Mouse (Mus musculus): ENCODE results near the gene Itga8. TPM values are rescaled to one million over a fixed set of nuclear protein-coding genes. Genes with fewer than 3 reads are reported as not detected.

Itga8 gene
- total RNA-seq, 1 experiment from 2014 or later = 4.3 TPM

- ATAC-seq (ENCODE audit: extremely low read depth, insufficient number of reproducible peaks, low FRiP score, poor library complexity, severe bottlenecking) = no peak
Observed at GRCm38 (mm10) chr2:12212662-12213463, 88.9 kb downstream of the Itga8 start.

DNA sequence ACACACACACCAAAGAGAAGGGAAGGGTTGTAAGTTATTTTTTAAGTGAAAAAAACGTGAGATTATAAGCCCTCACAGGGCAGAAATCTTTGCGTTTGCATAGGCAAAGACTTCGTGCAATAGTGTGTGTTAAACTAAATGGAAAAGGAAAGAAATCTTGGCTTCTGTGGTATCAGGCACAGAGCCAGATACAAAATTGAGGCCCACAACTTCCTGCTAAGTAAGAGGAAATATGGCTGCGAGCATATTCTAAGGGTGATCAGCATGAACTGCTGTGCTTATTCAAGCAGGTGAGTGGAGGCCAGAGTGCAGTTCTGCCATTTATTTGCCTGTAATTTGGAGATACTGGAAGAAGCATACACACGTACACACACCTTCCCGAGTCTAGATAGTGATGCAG is 93.6 kb downstream of the Itga8 start:
- no peak for ATAC-seq (ENCODE audit: extremely low read depth, insufficient number of reproducible peaks, low FRiP score, poor library complexity, severe bottlenecking)

GRCm38 (mm10) chr2:12206353-12206752 is 95.4 kb downstream of the Itga8 start:
- peak; percentile 90 for ATAC-seq (ENCODE audit: extremely low read depth, insufficient number of reproducible peaks, low FRiP score, poor library complexity, severe bottlenecking)

DNA sequence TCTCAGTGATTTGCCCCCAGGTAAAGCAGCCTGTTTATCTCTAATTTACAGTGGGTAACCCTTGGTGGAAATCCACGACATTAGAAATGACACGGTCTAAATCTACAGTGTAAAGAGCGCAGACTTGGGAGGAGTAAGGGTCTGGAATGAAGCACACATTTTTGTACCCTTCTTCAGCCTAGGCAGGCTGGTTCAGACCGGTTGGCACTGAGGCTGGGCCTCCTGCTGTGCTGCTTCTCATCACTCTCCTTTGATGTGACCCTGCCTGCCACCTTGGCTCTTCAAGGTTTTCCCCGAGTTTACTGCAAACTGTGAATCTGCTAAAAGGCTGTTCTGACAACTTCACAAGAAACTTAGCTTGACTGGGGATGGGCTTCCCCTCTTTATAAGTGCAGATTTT is 95.8 kb downstream of the Itga8 start:
- ATAC-seq (ENCODE audit: extremely low read depth, insufficient number of reproducible peaks, low FRiP score, poor library complexity, severe bottlenecking) = no peak

DNA sequence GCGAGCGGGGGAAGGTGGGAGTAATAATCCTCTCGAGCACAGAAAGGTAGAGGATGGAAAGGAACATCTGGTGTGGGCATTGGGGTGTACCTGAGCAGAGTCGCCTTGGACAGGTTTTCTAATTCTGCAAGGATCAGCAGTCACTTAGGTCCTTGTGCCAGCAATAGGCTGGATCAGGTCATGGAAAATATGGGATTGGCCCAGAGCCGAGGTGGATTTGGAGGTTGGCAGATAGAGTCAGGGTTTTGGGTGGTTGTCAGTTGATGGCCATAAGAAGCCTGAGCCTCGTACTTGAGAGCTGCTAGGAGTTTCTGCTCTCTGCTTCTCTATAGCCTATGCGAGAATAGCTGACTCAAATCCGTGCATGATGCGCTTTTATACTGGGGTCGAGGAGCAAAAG is 98.5 kb downstream of the Itga8 start:
- no peak for ATAC-seq (ENCODE audit: extremely low read depth, insufficient number of reproducible peaks, low FRiP score, poor library complexity, severe bottlenecking)

GRCm38 (mm10) chr2:12198699-12199098 is 103.0 kb downstream of the Itga8 start:
- no peak for ATAC-seq (ENCODE audit: extremely low read depth, insufficient number of reproducible peaks, low FRiP score, poor library complexity, severe bottlenecking)

DNA sequence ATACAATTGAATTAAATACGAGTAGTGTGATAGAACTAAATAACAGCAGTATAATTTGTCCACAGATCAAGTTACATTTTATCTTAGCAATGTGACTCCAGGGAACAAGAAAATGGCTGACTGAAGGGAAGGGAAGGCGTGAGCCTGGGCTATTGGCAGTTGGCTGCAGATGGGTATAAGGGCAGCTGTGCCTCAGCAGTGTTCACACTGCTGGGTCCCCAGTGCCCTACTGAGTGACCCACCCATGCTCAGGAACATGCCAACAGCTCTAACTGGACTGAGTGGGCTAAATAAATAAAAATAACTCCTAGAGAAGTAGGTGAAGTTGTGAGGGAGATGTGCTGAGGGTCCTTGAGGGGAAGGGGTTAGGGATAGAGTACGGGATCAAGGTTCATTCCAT is 103.5 kb downstream of the Itga8 start:
- ATAC-seq (ENCODE audit: extremely low read depth, insufficient number of reproducible peaks, low FRiP score, poor library complexity, severe bottlenecking) = no peak

- no peak for ATAC-seq (ENCODE audit: extremely low read depth, insufficient number of reproducible peaks, low FRiP score, poor library complexity, severe bottlenecking)
Observed at GRCm38 (mm10) chr2:12197711-12198110, 104.0 kb downstream of the Itga8 start.

- no peak for ATAC-seq (ENCODE audit: extremely low read depth, insufficient number of reproducible peaks, low FRiP score, poor library complexity, severe bottlenecking)
Observed at GRCm38 (mm10) chr2:12189026-12189425, 112.7 kb downstream of the Itga8 start.

GRCm38 (mm10) chr2:12187646-12188045 is 114.1 kb downstream of the Itga8 start:
- ATAC-seq (ENCODE audit: extremely low read depth, insufficient number of reproducible peaks, low FRiP score, poor library complexity, severe bottlenecking) = no peak

DNA sequence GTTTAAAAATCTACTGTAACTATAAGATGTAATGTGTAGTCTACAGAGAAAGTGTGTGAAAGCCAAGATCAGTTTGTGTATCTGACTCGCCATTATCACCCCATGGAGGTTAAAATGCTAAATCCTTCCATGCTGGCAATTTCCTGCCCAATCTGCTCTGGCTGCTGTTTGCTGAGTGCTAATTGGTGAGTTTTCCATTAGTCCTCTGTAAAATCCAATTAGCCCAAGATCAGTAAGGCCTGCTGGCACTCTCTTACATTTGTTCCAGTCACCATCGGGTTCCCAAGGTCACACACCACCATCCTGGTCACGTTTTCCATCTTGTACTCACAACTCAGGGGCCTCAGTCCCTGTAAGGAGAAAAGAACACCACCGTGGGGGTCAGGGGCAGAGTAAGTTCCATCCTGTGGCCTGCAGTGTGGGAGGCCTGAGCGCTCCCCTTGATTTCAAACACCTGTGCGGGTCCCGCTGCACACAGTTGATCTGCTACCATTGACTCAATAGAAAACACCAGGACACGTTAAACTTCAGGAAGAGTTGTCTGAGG is 119.2 kb downstream of the Itga8 start:
- ATAC-seq (ENCODE audit: extremely low read depth, insufficient number of reproducible peaks, low FRiP score, poor library complexity, severe bottlenecking) = no peak

GRCm38 (mm10) chr2:12180635-12181034 is 121.1 kb downstream of the Itga8 start:
- no peak for ATAC-seq (ENCODE audit: extremely low read depth, insufficient number of reproducible peaks, low FRiP score, poor library complexity, severe bottlenecking)

GRCm38 (mm10) chr2:12174722-12175427 is 126.8 kb downstream of the Itga8 start:
- peak; percentile 84 for ATAC-seq (ENCODE audit: extremely low read depth, insufficient number of reproducible peaks, low FRiP score, poor library complexity, severe bottlenecking)

- ATAC-seq (ENCODE audit: extremely low read depth, insufficient number of reproducible peaks, low FRiP score, poor library complexity, severe bottlenecking) = no peak
Observed at GRCm38 (mm10) chr2:12170221-12170620, 131.5 kb downstream of the Itga8 start.

DNA sequence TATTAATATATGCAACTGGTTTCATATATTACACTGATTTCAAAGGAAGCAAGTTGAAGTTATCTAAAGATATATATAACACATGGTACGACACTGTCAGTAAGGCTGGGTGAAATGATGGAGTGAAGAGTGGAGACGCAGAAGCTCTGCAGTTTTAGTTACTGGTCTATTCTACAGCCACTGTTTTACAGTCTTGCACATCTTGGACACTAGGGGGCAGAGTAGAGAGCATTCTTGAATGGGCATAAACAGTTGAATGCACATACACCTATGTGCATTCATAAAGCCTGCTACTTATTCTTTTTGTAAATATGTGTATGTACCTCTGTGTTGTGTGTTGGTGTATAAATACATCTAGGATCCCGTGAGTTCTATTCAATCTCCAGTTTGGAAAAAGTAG is 141.2 kb downstream of the Itga8 start:
- ATAC-seq (ENCODE audit: extremely low read depth, insufficient number of reproducible peaks, low FRiP score, poor library complexity, severe bottlenecking) = peak; percentile 85; the same call in 1 of the 2 replicates

DNA sequence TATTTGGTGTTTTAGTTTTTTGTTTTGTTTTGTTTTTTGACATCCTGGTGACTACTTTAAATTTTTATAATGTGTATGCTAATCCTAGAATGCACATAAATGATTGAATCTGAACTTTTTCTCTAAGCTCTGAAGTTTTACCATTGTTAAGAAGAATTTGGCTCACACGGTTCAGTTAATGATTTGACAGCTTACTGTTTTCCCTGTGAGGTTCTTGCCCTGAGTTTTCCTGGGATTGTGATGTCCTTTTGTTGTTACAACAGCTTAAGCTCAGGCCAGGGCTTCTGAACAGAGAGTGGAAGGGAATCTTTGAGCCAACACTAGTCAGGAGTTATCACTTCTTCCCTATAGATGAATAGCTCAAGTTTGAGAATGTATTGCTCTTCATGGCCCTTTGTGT is 144.7 kb downstream of the Itga8 start:
- no peak for ATAC-seq (ENCODE audit: extremely low read depth, insufficient number of reproducible peaks, low FRiP score, poor library complexity, severe bottlenecking)

DNA sequence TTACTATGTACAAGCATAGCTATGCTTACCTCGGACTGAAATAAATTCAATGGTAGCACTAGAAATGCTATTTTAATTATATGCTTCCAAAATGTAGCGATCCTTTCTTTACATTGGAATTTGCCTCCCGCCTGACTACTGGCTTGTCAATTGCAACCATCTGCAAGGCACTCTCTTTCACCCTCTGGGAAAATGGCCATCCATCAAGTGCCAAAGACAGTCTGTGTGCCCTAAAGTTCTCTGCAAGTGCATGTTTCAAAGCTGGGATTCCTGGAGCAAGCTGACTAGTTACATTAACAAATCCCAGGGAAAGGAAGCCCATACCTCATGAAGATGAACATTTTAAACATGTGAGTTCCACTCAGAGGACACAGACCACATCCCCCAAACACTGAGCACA is 145.3 kb downstream of the Itga8 start:
- ATAC-seq (ENCODE audit: extremely low read depth, insufficient number of reproducible peaks, low FRiP score, poor library complexity, severe bottlenecking) = no peak

- no peak for ATAC-seq (ENCODE audit: extremely low read depth, insufficient number of reproducible peaks, low FRiP score, poor library complexity, severe bottlenecking)
Observed at GRCm38 (mm10) chr2:12154676-12155075, 147.0 kb downstream of the Itga8 start.

- ATAC-seq (ENCODE audit: extremely low read depth, insufficient number of reproducible peaks, low FRiP score, poor library complexity, severe bottlenecking) = no peak
Observed at GRCm38 (mm10) chr2:12153551-12153950, 148.2 kb downstream of the Itga8 start.

DNA sequence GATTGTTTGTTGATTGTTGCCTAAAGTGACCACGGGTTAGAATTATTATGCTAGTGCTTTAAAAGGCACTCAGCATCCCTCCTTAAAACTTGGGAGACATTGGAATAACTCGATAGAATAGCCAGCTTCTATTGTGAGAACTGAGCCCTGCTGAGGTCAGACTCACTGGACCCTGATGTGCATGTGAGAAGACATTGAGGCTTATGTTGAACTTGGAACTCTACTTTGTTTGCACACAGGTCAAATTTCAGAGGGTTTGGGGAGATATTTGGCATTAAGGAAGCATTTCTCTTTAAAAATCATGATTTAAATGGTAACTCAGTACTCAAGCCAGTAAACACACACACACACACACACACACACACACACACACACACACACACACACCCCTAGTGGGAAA is 153.8 kb downstream of the Itga8 start:
- no peak for ATAC-seq (ENCODE audit: extremely low read depth, insufficient number of reproducible peaks, low FRiP score, poor library complexity, severe bottlenecking)

Measured in neutrophil, adult 5-6 weeks (primary cell).